Mouse (Mus musculus) liver, adult 2 months (tissue): ENCODE measurements around the gene Rps6kb2.

ENCODE experiments used
- CTCF ChIP-seq: fragments of 200-500 bp; IDR thresholded peaks from 2 replicates; pipeline ENCODE4 v1.5.1; 2011; ENCODE audit warnings: low read depth, low read length, control low read depth
- POLR2A ChIP-seq: fragments of 200-500 bp; IDR thresholded peaks from 2 replicates; pipeline ENCODE4 v1.6.1; 2011; ENCODE audit warnings: low read length, control low read depth; ENCODE audit not compliant: insufficient read depth; ENCODE audit errors: extremely low read depth

- no peak for TF ChIP-seq CTCF
- no peak for TF ChIP-seq POLR2A
These were observed 13.9 kb downstream of the Rps6kb2 start for GRCm38 (mm10) chr19:4149283-4149682.
